Mouse (Mus musculus): ENCODE measurements at regions not wholly inside any gene's neighbourhood (a gene's known extent, or its start where the extent isn't known, plus 50 kb on each side); places are given as distances from the start of the nearest gene placed in this dataset.

DNA sequence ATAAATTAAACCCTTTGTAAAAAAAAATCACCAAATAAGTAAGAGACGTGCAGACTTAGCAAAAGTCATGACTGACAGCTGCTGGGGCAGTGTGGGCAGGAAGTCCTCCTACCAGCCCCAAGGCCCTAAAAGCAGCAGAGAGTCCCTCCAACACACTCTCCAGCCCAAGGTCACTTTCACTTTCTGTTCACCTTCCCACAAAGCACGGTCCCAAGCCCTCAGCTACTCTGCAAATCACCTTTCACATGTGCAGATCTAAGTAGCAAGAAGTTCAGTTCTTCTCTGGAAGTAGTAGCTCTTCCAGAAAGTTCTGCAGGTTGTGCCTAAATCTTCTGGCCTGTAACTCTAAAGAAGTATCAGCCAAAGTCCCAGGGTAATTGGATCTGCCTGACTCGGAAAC, 120.8 kb upstream of the Gm26657 start:
- no peak for DNase-seq

- no peak for DNase-seq
Observed at GRCm38 (mm10) chr4:56618433-56618832, 121.4 kb upstream of the Gm26657 start.

GRCm38 (mm10) chr4:56617661-56618360, 122.1 kb upstream of the Gm26657 start:
- DNase-seq = no peak

GRCm38 (mm10) chr4:56612325-56612724, 127.5 kb upstream of the Gm26657 start:
- peak; percentile 5 for DNase-seq

GRCm38 (mm10) chr4:56611751-56612150, 128.1 kb upstream of the Gm26657 start:
- no peak for DNase-seq

- no peak for DNase-seq
Observed at GRCm38 (mm10) chr4:56610273-56610672, 129.6 kb upstream of the Gm26657 start.

- DNase-seq = no peak
Observed at GRCm38 (mm10) chr4:56608701-56609100, 131.2 kb upstream of the Gm26657 start.

GRCm38 (mm10) chr4:56598398-56598797, 141.5 kb upstream of the Gm26657 start:
- no peak for DNase-seq

GRCm38 (mm10) chr4:56597931-56598330, 141.9 kb upstream of the Gm26657 start:
- no peak for DNase-seq

DNA sequence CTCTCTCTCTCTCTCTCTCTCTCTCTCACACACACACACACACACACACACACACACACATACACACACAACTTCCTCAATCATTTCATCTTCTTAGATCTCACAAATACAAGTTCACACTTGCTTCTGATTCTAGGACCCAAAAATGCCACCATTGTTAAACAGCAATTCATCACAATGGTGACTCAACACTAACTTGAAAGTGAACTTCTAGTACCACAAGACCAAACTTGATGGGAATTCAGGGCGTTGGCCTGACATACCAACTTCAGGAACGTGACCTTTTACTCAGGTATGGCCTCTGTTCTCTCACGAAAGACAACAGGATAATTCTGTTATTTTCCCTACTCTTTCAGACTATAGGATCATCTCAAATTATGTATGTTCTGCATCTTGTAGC, 157.5 kb upstream of the Gm26657 start:
- no peak for DNase-seq

- no peak for DNase-seq
Observed at GRCm38 (mm10) chr4:56576837-56577548, 162.9 kb upstream of the Gm26657 start.

DNA sequence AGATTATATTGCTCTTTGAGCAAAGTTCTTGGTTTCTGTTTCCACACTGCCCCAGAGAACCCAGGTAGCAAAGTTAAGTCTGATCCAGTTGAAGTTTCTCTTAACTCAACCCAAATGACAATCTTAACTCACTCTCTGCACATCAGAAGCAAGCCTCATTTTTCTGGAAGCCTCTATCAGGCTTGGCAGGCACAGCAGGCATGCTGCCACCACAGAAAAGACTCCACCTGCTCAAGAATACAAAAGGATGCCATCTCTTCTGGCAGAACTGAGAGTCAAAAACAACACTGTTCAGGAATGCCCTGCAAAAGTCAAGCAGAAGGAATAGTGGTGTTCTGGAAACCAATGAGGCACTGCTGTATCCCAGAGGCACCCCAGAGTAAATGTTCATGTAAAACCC, 187.7 kb upstream of the Gm26657 start:
- no peak for DNase-seq

GRCm38 (mm10) chr4:56533344-56533985, 206.4 kb upstream of the Gm26657 start:
- no peak for DNase-seq

- no peak for DNase-seq
Observed at GRCm38 (mm10) chr4:56532921-56533320, 206.9 kb upstream of the Gm26657 start.

DNA sequence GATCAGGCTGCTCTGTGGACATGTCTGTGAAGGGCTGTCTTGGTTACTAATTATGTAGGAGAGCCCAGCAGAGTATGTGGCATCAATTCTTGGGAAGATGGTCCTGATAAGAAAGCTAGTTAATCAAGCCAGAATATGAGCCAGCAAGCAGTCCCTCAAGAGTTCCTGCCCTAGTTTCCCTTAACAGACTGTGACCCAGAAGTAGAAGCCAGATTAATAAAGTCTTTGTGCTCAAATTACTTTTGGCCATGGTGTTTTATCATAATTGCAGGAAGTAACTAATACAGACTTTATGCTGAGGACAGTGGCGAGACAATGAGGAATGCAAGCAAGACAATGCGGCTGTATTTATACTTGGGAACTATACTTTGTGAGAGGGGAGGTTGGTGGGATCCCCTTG, 211.3 kb upstream of the Gm26657 start:
- DNase-seq = no peak

DNA sequence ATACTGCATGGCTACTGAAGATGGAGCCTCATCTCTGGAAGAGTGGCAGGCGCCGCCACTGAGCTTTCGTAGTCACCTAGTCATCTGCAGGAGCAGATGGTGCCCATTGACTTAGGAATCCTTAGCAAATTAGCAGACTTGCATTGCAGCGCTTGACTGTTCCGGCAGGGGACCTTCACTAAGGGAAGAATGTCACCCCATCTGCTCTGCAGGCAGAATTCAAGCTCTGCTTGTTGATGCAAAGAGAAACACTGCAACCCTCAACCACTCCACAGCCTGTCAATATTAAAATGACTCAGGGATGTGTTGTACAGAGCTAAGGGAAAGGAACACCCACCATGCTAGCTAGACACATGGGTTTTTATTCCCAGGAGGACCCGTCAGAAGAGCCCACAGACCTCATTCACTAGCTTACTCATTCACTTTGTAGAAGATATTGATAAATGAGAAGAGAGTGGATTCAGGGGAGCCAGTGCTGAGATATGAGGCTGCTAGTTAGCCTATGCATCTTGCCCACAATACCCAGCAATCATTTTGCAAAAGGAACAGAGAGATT, 215.4 kb upstream of the Gm26657 start:
- no peak for DNase-seq

- no peak for DNase-seq
Observed at GRCm38 (mm10) chr4:56507770-56508169, 232.1 kb upstream of the Gm26657 start.

GRCm38 (mm10) chr4:56506786-56507185, 233.1 kb upstream of the Gm26657 start:
- DNase-seq = no peak

GRCm38 (mm10) chr4:56506067-56506466, 233.8 kb upstream of the Gm26657 start:
- no peak for DNase-seq

DNA sequence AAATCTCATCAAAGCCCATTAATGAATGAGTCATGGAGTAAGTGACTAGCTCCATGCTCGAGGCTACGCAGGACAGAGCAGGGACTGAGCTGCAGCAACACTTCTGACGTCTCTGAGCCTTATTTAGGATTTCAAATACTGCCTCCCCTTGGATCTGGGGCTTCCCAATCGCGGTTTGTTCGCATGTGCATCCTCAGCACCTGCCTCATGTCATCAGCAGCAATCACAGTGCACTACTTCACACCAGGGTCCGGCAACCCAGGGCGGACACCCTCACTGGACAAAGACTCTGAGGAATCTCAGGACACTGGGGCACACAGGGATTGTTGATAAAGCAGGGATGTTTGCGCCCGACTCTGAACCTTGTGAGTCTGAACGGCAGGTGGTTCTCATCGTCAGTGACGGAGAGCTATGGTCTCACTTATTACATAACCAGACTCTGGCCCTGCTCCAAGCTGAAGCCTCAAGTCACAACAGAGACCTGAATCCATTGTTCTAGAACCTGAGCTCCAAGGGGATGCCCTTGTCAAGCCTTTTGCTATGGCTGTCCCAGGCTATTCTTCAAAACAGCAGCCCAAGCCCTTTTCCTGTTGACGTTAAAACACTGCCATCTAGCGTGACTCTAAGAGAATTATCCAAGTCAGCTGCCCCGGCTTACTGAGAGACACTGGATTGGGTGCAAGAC, 247.2 kb upstream of the Gm26657 start:
- DNase-seq = peak; percentile 19

- no peak for DNase-seq
Observed at GRCm38 (mm10) chr4:56489361-56489760, 250.5 kb upstream of the Gm26657 start.

DNA sequence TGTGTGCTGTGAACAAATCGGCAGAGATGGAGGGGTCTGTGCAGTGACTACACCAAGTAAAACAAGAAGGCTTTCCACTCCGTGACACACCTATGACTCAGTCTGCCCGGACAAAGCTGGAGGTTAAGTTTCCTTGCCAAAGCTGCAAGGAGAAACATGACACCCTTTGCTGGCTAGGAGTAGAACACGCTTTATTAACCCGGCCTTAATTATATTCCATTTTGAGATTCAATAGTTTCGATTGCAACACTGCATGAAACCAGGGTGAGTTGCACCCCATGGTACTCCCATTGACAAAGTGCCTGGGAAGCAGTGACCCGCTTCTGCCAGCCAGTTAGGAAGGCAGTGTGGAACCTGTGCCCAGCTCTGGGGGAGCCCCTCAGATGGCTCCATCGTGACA, 256.2 kb upstream of the Gm26657 start:
- DNase-seq = no peak

GRCm38 (mm10) chr4:56456788-56457187, 283.1 kb upstream of the Gm26657 start:
- DNase-seq = no peak
